Mouse (Mus musculus) kidney, postnatal 4 days (tissue): ENCODE measurements around the gene Eif2b4.
"Not testable (repeated sequence)": the region's sequence is repeated elsewhere in the genome, so short reads cannot be mapped to it uniquely, and the experiment has no call there.

Experiments
- DNase-seq, 2 experiments: peaks; one replicate each; pipeline ENCODE4 v3.0.0; 2021; ENCODE audit warnings: mixed read lengths in 2 of 2

The Eif2b4 gene

DNA sequence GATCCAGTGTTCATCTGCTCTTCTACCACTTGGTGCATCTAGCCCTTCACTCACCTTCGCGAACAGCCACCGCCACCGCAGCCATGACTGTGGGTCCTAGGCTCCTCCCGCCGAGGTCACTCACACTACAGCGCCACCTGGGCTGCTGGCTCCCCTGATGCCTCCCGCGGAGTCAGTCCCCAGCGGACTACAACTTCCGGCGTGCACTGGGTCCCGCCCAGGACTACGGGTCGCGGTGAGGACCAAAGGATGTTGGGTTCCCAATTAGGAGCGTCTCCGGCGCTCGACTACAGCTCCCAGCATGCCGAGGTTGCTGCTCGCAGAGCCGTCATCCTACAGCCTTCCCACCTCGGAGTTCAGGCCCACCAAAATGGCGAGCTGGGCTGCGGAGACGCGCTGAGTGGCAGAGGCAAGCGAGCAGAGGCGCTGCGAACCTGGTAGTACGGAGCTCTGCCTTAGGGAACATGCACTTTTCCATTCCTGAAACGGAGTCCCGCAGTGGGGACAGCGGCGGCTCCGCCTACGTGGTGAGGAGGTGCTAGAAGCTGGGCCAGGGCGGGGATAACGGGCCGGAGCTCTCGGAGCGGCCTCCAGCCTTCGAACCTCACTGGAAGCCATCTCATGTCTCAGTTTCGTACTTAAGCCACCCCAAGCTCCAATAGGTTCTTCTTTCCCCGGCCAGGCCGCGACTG, at the start of gene Eif2b4, which contains the start of gene Snx17:
Gene Eif2b4, minus strand, starts transcription at position 492 of the 692 bp plus-strand sequence.
Gene Snx17, plus strand, starts transcription at position 289 of the 692 bp plus-strand sequence.
- peak; percentile 99 for DNase-seq

DNA sequence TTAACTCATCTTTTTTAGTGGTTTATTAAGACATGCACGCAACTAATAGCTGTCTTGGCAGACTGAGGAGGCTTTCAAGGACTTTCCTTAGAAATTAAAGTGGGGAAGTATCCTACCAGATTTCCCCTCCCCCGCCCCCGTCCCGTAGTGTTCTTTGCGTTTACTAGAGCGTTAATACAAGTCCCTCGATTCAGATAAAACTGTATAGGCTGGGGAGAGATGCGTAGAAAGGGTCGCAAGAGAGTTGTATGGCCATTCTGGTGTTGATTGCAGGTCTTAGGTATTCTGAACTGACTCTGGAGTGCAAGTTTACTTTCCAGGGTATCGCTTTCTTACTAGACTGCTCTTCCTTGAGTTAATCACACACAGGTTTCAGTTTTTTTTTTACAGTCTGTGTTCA, 49.0 kb upstream of the Eif2b4 start:
- no peak for DNase-seq

DNA sequence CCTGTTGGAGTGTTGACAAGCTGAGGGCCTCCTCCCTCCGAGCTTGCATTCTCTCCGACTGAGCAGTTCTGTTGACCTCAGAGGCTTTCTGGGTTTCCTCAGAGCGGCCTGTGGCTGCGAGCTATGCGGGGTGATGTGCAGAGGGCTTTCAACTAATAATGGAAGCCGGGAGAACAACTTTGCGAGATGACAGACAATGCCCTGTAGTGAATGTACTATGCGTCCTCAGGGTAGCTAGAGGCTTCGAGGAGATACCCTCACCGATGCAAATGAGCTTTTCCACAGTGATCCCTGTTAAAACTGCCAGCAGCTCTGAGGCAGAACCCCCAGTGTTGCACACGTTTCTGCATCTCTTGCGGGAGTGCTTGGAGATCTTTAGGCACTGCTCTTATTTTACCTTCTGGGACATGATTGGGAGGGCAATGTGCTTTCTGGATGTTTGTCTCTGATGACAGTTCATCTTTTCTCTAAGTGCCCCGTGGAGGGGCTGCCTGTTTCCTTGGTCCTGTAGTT, 48.3 kb upstream of the Eif2b4 start:
- DNase-seq: no peak

DNA sequence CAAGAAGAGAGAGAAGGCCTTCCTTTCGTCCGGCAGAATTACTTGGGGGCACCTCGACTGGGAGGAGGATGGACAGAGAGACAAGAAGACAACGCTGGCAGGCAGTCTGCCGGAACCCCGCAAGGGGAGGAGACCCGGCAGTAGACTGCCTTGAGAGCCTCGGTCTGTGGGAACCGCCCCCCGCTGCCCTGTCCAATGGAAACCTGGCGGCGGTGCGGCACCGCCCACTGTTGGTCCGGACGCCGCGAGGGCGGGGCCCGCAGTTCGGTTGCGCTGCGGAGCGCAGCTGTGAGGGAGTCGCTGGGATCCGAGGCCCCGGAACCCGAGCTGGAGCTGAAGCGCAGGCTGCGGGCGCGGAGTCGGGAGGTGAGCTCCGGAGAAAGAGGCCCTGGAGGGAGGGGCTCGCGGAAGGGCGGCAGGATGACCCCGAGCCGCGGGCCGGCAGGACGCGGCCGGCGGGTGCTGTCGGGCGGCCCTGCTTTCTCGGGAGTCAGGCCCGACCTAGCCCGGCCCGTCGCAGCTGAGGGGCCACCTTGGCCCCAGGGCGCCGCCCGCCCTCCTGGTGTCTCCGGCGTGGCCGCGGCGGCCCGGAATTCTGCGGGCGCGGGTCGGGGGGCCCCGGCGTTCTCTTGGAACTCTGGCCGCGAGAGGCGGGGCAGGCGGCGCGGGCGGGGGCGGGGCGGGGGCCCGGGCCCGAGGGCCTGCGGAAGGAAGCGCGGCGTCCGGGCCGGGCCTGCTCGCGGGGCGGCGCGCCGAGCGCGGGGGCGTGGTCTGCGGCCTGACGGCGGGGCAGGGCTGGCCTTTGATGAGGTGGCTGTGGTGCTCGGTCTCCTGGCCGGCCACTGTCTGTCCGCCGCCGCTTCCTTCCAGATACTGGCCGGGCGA, 47.6 kb upstream of the Eif2b4 start, which contains the start of the genes Nrbp1 and Gm9970:
Gene Nrbp1, plus strand, starts transcription at position 228 of the 885 bp plus-strand sequence.
Gene Gm9970, minus strand, starts transcription at position 596 of the 885 bp plus-strand sequence.
- DNase-seq: peak; percentile 96 to 98

DNA sequence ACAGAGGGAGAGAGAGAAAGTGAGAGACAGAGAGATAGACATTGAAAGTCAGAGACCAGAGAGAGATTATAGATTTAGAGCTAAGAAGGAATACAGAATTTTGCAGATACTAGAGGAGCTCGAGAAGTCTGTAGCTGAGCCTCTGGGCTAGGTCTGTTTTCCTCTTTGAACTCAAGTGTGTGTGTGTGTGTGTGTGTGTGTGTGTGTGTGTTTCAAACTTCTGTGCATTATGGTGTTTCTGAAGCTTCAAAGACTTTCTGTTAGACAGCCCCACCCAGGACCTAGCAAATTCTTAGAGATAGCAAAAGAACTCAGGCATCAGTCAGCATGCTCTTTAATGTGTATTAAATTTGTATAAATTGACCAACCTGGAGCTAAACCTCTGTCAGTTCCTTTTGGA, 33.4 kb upstream of the Eif2b4 start:
- DNase-seq: no peak

DNA sequence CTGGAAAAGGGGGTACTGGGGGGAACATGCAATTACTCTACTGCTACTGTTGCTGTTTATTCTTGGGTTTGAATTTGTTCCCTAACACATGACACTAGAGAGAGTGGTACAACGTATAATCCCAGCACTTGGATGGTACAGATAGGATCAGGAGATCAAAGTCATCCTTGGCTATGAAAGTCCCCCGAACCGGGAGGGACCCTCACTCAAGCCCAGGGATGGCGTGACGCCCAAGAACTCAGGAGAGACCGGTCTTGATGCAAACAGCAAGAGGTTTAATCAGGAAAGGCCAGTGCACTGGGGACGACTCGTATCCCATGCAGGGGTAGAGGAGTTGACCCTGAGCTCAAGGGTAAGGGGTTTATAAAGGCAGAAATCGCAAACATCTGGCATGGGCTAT, 29.5 kb upstream of the Eif2b4 start:
- DNase-seq: no peak

DNA sequence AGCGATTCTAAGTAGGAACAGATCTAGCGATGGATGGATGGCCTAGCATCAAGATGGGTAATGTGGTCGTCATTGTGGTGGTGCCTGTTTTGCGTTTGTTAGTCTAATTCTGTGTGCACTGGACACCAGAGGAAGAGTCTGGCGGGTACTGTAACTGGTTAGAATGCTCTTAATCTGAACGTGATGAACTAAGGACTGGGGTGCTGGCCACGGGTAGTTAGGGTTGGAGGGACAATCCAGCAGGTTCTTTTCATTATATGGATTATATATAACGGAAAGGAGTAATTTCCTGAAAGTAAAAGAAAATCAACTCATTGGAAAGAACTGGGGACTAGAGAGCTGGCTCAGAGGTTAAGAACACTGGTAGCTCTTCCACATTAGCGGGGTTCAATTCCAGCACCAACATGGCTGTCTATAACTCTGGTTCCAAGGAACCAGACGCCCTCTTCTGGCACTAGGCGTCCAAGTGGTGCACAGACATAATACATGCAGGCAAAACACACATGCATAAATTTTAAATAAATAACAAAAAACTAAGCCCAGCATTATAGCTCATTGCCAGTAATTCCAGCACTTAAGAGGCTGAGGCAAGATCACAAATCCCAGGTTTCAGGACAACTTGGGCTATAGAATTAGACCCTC, 28.2 kb upstream of the Eif2b4 start:
- peak; percentile 65 to 79 for DNase-seq

DNA sequence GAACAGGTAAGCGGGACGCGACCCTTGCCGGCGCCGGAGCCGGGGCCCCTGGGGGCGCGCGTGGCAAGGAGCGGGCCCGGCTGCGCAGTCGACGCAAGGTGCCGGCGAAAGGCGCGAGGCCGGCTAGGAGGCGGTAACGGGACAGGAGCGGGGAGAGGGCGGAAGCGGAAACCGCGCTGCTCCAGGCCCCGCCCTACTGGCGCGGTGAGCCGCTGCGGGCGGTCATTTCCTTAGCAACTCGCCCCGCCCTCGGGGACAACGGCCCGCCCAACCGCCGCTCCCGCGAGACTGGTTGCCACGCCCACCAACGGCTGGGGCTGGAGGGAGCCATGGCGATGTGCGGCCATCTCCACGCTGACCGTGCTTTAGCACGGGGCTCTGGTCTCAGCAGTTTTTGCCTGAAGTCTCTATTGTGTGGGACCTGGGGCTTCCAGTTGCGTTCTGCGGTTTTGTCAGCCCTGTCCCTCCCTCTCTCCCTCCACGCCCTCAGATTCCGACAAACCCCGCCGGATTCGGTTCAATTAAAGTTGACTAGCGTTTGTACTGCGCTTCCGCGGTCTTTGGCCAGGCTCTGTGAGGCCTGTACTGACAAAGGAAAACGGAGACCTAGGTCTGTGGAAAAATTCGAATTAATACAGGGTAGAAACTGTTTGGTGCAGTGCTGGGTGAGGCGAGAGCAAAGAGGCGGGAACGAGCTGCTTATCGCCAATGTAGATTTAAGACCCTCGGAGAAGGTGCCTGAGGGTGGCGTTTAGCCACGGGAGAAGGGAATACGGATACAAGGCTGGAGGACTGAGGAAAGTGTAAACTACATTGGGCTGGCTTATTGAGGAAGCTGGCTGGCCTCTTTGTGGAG, 27.4 kb upstream of the Eif2b4 start, which contains the start of gene Ppm1g:
Gene Ppm1g, minus strand, starts transcription at position 240 of the 856 bp plus-strand sequence.
- DNase-seq: peak; percentile 99

DNA sequence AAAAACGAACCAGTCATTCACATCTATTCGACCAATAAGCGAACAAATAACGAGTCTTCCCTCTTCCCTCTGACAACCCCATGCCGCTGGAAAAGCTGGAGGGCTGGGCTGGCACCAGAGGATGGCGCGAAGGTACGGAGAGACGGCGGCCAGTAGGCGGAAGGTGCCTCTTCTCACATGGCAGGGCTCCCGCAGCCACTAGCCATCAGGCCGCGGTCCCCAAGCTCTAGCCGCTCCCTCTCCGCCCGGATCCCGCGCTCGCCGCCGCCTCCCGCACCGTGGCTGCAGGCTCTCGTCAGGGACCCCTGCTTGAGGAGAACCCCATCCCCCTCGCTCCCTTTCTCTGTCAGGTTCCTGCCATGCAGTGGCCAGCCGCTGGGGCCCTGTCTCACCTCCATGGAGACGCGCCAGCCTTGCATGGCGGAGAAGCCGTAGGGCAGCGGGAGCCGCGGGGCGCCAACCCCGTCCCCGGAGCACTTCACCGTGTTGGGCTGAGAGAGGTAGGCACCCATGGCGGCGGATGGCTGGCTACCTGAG, 26.7 kb upstream of the Eif2b4 start:
- peak; percentile 64 to 79 for DNase-seq

DNA sequence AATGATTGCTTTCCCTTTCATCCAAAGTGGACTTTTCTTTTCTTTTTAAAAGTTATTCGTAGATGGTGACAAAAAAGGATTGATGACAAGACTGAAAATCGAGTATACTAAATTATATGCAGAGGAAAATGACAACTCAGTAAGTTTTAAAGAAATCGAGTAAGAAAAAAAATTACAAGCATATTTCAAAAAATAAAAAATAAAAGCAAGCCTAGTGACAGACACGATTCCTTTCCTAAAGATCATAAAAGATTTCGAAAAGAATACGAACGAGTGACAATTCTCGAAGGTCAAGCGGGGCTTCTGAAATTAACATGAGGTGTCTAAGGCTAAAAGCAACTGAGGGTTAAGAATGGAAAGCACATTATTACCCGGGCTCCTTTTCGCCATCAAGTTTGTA, 26.2 kb upstream of the Eif2b4 start:
- no peak for DNase-seq

DNA sequence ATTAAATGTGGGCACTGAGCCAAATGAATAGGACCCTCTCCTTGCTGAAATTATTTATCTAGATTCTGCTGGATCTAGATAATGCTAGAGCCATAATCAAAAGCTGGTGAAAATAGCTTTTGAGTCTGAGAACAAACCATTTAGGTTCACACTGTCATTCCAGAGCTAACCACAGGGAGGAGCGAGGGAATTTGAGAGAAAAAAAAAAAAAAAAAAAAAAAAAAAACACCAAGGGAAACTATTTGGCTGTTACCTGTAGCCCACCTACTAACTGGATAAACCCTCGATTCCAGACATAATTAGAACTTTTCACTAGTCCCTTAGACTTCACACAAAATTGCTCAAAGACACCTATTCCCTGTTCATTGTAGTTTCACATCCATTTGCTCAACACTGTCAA, 25.8 kb upstream of the Eif2b4 start:
- DNase-seq: peak; percentile 30 to 41

DNA sequence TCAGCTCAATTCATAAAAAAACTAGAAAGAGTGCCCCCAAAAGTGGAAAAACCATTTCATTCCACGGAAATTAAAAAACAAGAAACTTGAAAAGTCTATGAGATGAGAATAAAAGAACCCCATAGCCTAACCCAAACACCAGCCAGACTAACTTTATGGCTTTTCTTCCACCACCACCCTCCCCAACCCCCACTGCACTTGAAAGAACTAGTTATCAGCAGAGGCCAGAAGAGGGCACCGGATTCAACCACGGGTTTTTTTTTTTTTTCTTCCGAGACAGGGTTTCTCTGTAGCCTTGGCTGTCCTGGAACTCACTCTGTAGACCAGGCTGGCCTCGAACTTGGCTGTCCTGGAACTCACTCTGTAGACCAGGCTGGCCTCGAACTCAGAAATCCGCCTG, 25.1 kb upstream of the Eif2b4 start:
- DNase-seq: no peak

DNA sequence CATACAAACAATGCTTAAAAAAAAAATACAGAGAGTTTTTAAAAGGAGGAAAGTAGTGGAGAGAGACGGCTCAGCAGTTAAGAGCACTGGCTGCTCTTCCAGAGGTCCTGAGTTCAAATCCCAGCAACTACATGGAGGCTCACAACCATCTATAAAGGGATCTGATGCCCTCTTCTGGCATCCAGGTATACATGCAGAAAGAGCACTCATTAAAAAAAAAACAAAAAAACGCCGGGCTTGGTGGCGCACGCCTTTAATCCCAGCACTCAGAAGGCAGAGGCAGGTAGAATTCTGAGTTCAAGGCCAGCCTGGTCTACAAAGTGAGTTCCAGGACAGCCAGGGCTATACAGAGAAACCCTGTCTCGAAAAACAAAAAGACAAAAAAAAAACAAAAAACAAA, 23.3 kb upstream of the Eif2b4 start:
- not testable (repeated sequence) for DNase-seq

DNA sequence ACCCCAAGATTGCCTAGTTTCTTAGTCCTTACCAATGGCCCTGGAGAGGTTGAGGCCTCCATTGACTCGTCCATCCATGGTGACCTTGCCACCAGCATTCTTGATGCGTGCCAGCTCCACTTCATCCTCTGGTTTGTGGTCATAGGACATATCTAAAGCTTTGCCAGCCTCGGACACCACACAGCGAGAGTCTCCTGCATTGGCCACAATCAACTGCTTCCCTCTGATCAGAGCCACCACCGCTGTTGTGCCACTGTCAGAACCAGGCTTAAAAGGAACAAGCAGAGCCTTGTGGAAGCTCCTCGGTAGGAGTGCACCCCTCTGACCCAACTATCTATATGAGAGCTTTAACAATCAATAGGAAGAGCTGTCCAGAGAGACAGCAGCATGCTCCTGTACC, 11.2 kb upstream of the Eif2b4 start:
- DNase-seq: no peak

DNA sequence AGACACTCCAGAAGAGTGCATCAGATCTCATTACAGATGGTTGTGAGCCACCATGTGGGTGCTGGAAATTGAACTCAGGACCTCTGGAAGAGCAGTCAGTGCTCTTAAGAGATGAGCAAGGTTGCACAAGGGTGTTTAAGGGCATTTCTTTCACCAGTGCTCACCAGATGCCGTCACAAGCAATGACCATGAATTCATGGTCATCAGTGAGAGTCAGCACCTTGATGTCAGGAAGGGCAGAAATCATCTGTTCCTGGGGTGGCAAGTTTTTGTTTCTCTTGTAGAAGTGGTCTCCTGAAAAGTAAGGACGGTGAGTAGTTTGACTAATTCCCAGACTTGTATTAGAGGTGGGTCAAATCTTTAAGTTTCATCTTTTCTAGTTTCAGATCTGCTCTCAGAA, 10.6 kb upstream of the Eif2b4 start:
- DNase-seq: no peak

DNA sequence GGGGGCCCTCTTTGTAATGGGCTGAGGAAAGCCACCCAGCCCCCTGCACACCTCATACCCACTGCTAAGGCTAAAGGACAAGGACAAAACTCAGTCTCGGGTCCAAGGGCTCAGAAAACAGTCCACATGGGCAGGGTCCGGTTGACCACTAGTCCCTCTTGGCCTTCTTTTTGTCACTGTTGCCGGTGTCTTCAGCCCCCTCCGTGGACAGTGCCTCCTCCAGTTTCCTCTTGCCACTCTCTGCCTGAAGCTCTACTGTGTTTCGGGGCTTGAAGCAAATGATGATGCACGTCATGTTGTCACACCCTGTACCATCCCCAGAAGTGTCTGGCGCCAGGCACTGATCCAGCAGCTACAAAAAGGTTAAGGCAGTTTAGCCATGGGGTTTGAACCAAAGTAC, 9.7 kb upstream of the Eif2b4 start:
- no peak for DNase-seq

DNA sequence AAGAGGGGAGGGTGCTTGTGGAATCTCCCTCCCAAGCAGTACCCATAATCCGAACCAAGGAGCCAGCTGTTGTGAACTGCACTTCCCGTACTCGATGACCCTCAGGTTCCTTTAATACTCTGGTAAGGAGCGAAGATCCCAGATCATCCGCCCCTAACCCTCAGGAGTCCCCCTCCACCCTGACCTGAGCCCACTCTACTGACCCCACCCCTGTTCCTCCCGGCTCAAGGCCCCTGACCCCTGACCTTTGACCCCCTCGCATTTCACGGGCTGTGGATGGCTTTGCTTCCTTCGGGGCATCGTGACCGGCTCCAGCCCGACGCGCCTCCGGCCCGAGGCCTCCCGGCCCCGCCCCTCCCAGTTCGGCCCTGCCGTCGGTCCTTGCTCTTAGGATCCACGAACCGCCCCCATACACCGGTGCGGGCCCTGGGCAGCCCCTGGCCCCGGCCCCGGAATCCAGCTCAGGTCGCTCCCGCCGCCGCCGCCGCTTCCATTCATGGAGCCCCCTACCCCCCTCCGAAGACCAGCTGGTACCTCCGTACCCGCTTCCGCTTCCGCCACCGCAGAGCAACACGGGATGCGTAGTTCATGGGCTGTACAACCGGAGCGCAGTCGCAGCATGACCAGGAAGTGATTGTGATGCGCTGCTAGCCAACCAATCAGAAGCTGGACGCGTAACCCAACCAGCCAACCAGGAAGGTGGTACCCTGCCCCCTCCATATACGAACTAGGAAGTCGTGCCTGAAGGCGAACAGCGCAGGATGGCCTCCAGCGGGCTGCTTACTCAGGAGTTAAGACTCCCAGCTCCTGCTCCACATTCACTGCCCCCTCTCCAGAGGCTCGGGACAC, 8.7 kb upstream of the Eif2b4 start, which contains the start of gene Zfp513:
Gene Zfp513, minus strand, starts transcription at position 562 of the 849 bp plus-strand sequence.
- peak; percentile 94 to 97 for DNase-seq

DNA sequence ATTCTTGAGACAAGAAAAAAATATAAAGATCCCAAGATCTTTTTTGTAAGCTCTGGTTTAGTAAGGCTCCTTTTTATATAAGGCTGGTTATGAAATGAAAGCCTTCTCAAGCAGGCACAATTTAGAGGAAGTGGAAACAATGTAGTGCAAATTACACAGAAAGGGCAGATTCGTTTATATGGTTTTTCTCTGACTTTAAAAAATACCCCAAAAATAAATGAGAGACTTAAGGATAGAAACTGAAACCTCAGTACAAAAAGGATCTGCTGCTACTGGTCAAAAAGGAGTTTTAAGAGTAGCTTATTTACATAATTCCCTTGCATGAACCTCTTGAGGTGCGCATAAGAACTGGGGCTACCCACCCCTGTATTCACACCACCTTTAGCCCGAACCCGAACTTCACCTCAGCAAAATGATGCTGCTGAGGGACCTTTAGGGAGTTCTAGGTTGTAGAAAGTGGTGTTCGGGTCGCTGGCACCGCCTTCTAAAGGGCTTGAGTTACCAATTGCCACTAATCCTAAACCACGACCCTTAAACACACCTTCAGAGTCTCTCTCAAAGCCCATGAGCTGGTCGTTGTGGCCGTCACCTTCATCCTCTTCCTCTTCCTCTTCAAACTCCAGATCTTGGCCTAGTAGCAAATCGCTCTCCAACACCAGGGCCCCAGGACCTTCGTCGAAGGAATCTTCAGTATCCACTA, 8.0 kb upstream of the Eif2b4 start:
- no peak for DNase-seq

DNA sequence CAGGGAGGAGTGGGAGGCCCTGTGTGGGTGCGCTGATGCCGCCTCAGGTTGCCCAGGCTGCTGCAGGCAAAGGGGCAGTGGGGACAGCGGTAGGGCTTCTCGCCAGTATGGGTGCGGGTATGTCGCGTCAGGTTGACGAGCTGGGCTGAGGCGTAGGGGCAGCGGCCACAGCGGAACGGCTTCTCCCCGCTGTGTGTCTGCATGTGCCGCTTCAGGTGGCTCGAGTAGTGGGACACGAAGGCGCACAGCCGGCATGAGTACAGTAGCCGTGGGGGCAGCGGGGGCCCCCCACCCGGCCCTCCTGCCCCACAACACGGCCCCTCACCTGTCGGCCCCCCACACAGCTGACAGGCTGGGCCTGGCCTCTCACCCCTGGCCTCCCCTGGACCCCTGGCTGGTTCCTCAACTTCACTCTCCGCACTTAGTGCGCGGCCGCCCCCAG, 7.1 kb upstream of the Eif2b4 start:
- DNase-seq: peak; percentile 37 to 54

DNA sequence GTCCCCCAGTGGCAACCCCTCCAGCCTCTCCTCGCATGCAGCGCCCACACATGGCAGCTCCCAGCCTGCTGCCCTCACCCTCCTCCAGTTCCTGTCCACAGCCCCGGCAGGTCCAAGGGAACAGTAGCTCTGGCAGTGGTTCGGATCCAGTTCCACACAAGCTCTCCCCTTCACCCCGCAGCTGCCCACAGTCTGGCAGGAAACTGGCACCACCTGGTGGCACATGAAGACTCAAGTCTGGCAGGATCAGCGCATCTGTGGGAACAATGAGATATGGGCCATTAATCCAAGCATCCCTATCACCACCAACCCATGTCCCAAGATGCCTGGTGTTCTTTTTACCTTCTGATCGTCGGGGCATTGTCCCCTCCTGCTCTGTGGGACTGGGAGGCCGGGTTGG, 6.7 kb upstream of the Eif2b4 start:
- peak; percentile 56 to 68 for DNase-seq
